Mouse (Mus musculus): ENCODE results near the gene Samd7.

DNA sequence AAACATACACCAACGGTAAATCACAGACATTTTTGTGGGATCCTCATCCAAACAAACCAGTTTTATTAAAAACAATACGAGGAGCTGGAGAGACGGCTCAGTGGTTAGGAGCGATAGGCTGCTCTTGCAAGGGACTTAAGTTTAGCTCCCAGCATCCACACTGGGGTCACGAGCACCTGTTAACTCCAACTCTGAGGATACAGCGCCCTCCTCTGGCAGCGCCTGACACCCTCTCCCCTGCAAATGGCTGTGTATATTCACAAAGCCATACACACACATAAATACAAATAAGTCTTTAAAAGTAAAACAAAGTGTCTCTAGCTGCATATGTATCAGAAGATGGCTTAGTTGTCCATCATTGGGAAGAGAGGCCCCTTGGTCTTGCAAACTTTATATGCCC, 20.6 kb upstream of the Samd7 start:
- TF ChIP-seq POLR2A (IDR thresholded peaks at IDR 0.05; ENCODE audit: low read depth, low read length): no peak
- no peak for TF ChIP-seq CTCF (IDR thresholded peaks at IDR 0.05; ENCODE audit: extremely low read depth, insufficient read depth, insufficient read length, insufficient replicate concordance)
